Comparison of ENCODE assay signal across 12 mouse cellular contexts in genomic region chr8:98402852-98403644, GRCm38 (mm10).
DNase-seq lines count a peak whose midpoint lies in the region; ATAC-seq and TF ChIP-seq lines count a peak whose summit lies in the region.
"Had no signal": no experiment of that assay in that cellular context is flagged by ENCODE, and none has a peak within 500 bp of the region (broad histone marks: within the 10 kb centered on the region; RNA-seq: fewer than 3 reads in every experiment).

No protein-coding gene starts in this region.

- no peaks in the 10 kb centered on the region for H3K4me1 ChIP-seq in intestine, embryonic 14.5 days (replicated peaks; ENCODE audit: control insufficient read depth, insufficient read depth, low read length)
- H3K4me1 ChIP-seq in intestine, embryonic 15.5 days (replicated peaks) = no peaks in the 10 kb centered on the region
- no peaks in the 10 kb centered on the region for H3K4me1 ChIP-seq in heart, adult 2 months (ENCODE audit: control insufficient read depth, insufficient read depth, low read length)
- H3K4me1 ChIP-seq: midbrain, embryonic 13.5 days had no signal

- TF ChIP-seq POLR2A in heart, adult 2 months (IDR thresholded peaks at IDR 0.05; ENCODE audit: insufficient read depth, low read depth, low read length) = no peak

- intact Hi-C loops in heart, adult 2 months (cut with DNase I) = no loop called here

- WGBS in intestine, embryonic 14.5 days = 72% methylated on average over 11 of the region's 11 CpGs
- WGBS in intestine, embryonic 15.5 days = 68% methylated on average over 11 of the region's 11 CpGs
- 68% methylated on average over 11 of the region's 11 CpGs for WGBS in heart, adult 2 months

- H3K27ac ChIP-seq in intestine, embryonic 14.5 days (ENCODE audit: low read depth) = no peak overlapping the region
- H3K27ac ChIP-seq in intestine, embryonic 15.5 days = no peak overlapping the region
- no peak overlapping the region for H3K27ac ChIP-seq in heart, adult 2 months
- H3K27ac ChIP-seq: midbrain, embryonic 13.5 days had no signal

- no peak for TF ChIP-seq CTCF in heart, adult 2 months (IDR thresholded peaks at IDR 0.05)

- H3K9me3 ChIP-seq in intestine, embryonic 14.5 days (ENCODE audit: control insufficient read depth, low read length) = no peaks in the 10 kb centered on the region
- H3K9me3 ChIP-seq in intestine, embryonic 15.5 days = no peaks in the 10 kb centered on the region
- H3K9me3 ChIP-seq: midbrain, embryonic 13.5 days had no signal

- ATAC-seq in intestine, embryonic 14.5 days (replicated peaks; ENCODE audit: low FRiP score, low TSS enrichment, low read depth) = 0 out of 2 replicates have a peak, but pooled peaks have one; percentile 40
- no peak for ATAC-seq in intestine, embryonic 15.5 days
- ATAC-seq: midbrain, embryonic 13.5 days had no signal

- no peaks in the 10 kb centered on the region for H3K27me3 ChIP-seq in intestine, embryonic 14.5 days (replicated peaks; ENCODE audit: control insufficient read depth, insufficient read depth, low read length)
- no peaks in the 10 kb centered on the region for H3K27me3 ChIP-seq in intestine, embryonic 15.5 days (replicated peaks)
- H3K27me3 ChIP-seq in heart, adult 2 months (ENCODE audit: control insufficient read depth, insufficient read depth, low read length) = no peaks in the 10 kb centered on the region
- H3K27me3 ChIP-seq: midbrain, embryonic 13.5 days had no signal

- no peak for TF ChIP-seq EP300 in heart, adult 2 months (IDR thresholded peaks at IDR 0.05; ENCODE audit: insufficient read depth, low read depth, low read length)

- no peak overlapping the region for H3K4me3 ChIP-seq in intestine, embryonic 14.5 days (ENCODE audit: low read depth, low read length)
- no peak overlapping the region for H3K4me3 ChIP-seq in intestine, embryonic 15.5 days (replicated peaks)
- no peak overlapping the region for H3K4me3 ChIP-seq in heart, adult 2 months
- H3K4me3 ChIP-seq: erythroblast, embryonic 14.5 days; midbrain, embryonic 13.5 days had no signal

- peak; percentile 19 for DNase-seq in adrenal gland, postnatal 10 days
- DNase-seq in adrenal gland, adult 2 months = no peak
- DNase-seq in intestine, embryonic 14.5 days (ENCODE audit: low spot score) = no peak
- DNase-seq in 3134 (ENCODE audit: extremely low read depth, insufficient read length, low spot score) = peak; percentile 1
- DNase-seq in cerebellum, adult 18-20 months = peak; percentile 26 to 35
- DNase-seq in heart, adult 2 months = no peak
- DNase-seq in liver = no peak
- DNase-seq: gastrocnemius, postnatal 36 days; right cerebral cortex, postnatal 25 days had no signal

- no peaks in the 10 kb centered on the region for H3K79me2 ChIP-seq in heart, adult 2 months (replicated peaks; ENCODE audit: control insufficient read depth, insufficient read depth, low read length)

- H3K4me2 ChIP-seq in intestine, embryonic 14.5 days (ENCODE audit: low read length) = no peak overlapping the region
- H3K4me2 ChIP-seq in intestine, embryonic 15.5 days (replicated peaks) = no peak overlapping the region
- H3K4me2 ChIP-seq: midbrain, embryonic 13.5 days had no signal

- H3K36me3 ChIP-seq in intestine, embryonic 14.5 days (ENCODE audit: control insufficient read depth, insufficient read depth, low read length) = no peaks in the 10 kb centered on the region
- no peaks in the 10 kb centered on the region for H3K36me3 ChIP-seq in intestine, embryonic 15.5 days
- no peaks in the 10 kb centered on the region for H3K36me3 ChIP-seq in heart, adult 2 months (ENCODE audit: control insufficient read depth, insufficient read depth, low read length)
- H3K36me3 ChIP-seq: midbrain, embryonic 13.5 days had no signal

- H3K9ac ChIP-seq in intestine, embryonic 14.5 days (ENCODE audit: low read length) = no peak overlapping the region
- no peak overlapping the region for H3K9ac ChIP-seq in intestine, embryonic 15.5 days
- H3K9ac ChIP-seq in heart, adult 2 months (ENCODE audit: low read depth, low read length) = no peak overlapping the region
- H3K9ac ChIP-seq: midbrain, embryonic 13.5 days had no signal

Comparison
In these comparisons a context has a peak if more than half of its experiments do, and no peak if none do; other contexts are left out.
1. DNase-seq: peak in adrenal gland, postnatal 10 days (single experiment), 3134 (single experiment) and cerebellum, adult 18-20 months (2 of 2); none in adrenal gland, adult 2 months (single experiment), intestine, embryonic 14.5 days (single experiment), heart, adult 2 months (0 of 2) and liver (single experiment).